Mouse (Mus musculus): ENCODE results near the gene Tmem184a. TPM values are rescaled to one million over a fixed set of nuclear protein-coding genes. Genes with fewer than 3 reads are reported as not detected.

The Tmem184a gene
- polyA plus RNA-seq, 1 experiment: 22.6 TPM

DNA sequence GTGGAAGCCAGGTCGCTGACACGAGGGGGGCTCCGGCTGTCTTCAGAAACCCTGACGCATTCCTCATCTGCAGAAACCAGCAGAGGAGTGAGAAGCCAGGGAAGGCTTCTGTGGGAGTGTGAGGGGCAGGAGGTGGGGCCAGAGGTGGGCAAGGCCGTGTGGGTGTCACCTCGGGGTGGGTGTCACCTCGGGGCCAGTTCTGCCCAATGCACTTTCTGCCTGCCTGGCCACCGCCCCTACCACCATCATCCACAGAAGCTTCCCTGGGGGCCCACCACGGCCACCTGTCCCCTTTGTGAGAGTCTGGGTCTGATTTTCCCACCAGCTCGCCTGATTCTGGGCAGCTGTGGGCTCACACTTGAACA, 6.6 kb downstream of the Tmem184a start:
- DNase-seq (ENCODE audit: low read depth): no peak

DNA sequence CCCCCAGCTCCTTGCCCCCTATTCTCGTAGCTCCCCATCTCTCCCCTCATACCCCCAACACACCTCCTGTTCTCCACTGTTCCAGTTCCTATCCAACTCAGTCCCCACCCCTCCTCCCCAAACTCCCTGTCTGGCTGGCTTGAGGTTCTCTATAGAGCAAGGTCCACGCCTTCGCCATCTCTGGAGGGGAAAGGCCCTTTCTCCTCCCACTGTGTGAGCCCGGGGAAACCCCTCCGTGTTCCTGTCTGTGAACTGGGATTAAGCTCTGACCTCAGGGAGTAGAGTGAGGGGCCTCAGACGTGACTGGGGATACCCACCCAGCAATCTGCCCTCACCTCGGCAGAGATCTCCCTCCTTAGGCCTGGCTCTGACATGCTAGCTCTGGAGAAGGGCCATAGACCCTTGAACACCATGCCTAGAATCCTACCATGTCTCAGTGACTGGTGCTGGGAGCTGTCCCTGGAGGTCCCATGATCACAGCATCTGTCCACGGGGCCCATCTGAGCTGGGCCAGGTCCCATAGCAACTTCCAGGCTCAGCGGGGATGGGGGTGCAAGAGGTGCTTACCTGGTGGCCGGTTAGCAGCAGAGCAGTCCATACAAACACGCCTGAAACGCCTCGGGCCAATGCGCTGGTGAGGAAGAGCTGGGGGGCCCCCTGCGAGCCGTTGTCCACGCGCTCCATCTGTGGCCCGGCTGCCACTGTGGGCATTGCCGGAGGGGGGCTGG, 7.2 kb downstream of the Tmem184a start:
- DNase-seq (ENCODE audit: low read depth): no peak

- no peak for DNase-seq (ENCODE audit: low read depth)
Measured at GRCm38 (mm10) chr5:139811677-139812397, 7.9 kb downstream of the Tmem184a start.

- no peak for DNase-seq (ENCODE audit: low read depth)
Measured at GRCm38 (mm10) chr5:139809397-139809796, 10.3 kb downstream of the Tmem184a start.

GRCm38 (mm10) chr5:139805924-139806323, 13.8 kb downstream of the Tmem184a start:
- DNase-seq (ENCODE audit: low read depth): no peak

DNA sequence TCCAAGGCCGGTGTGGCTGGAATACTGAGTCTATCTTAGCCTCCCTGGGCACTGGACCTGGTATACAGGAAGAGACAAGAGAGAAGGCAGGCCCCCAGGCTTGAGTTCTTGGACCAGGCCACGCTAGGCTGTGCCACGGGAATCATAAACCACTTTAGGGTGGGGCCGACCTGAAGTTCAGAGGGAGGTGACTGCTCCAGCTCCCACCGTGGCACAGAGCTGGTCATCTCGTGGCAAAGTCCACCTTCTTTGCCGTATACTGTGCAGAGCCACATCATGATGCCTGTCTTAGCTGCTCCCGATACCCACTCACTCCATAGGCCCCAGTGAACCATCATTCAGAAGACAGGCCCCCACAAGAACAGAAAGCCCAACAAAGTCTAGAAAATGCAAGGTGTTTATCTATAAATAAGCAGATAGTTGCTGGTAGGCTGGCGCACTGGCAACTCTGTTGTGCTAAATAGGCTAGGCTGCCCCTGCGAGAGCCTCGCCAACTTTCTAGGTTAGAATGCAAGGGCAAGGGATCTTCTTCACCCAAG, 15.1 kb downstream of the Tmem184a start:
- DNase-seq (ENCODE audit: low read depth): no peak

DNA sequence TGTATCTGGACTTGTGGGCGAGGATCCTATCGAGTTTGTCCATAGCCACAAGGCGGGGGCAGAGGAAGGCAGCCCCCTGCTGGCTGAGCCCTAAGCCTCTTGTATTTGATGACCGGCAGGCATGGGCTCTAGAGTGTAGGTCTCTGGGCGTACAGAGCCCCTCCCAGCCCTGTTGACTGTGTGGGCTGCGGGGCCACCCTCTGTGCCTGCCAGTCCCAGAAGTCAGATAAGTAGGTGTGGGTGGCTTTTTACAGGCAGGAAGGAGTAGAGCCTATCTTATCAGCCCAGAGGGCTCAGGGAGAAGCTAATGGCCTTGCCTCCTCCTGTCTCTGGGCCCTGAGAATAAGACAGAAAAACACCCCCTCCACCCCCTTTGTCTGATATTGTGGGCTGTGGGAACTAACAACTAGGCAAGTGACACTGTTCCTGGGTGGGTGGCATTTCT, 15.6 kb downstream of the Tmem184a start:
- no peak for DNase-seq (ENCODE audit: low read depth)

GRCm38 (mm10) chr5:139803601-139804102, 16.1 kb downstream of the Tmem184a start:
- DNase-seq (ENCODE audit: low read depth): no peak

- no peak for DNase-seq (ENCODE audit: low read depth)
Measured at GRCm38 (mm10) chr5:139803165-139803564, 16.6 kb downstream of the Tmem184a start.

- no peak for DNase-seq (ENCODE audit: low read depth)
Measured at GRCm38 (mm10) chr5:139801880-139802279, 17.8 kb downstream of the Tmem184a start.

- no peak for DNase-seq (ENCODE audit: low read depth)
Measured at GRCm38 (mm10) chr5:139801231-139801630, 18.5 kb downstream of the Tmem184a start.

DNA sequence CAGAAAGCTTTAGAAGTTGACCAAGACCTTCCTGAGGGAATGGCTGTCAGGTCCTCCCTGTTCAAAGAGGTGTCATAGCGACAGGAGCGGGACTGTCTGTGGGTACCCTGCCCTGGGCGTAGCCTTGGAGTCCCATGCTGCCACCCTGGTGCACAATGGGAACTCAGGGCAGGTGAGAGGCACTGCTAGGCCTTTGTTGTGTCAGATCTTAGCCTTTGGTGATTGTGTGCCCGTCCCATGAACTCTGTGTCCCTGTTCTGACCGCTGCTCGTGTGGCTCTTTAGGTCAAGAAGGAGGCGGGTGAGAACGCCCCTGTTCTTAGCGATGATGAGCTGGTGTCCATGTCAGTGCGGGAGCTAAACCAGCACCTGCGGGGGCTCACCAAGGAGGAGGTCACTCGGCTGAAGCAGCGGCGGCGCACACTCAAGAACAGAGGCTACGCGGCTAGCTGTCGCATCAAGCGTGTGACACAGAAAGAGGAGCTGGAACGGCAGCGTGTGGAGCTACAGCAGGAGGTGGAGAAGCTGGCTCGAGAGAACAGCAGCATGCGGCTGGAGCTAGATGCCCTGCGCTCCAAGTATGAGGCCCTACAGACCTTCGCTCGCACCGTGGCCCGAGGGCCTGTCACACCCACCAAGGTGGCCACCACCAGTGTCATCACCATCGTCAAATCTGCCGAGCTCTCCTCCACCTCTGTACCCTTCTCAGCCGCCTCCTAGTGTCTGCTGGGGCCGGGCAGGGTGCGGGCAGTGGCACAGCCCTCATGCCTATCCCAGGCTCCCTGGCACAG, 19.7 kb downstream of the Tmem184a start:
- no peak for DNase-seq (ENCODE audit: low read depth)

DNA sequence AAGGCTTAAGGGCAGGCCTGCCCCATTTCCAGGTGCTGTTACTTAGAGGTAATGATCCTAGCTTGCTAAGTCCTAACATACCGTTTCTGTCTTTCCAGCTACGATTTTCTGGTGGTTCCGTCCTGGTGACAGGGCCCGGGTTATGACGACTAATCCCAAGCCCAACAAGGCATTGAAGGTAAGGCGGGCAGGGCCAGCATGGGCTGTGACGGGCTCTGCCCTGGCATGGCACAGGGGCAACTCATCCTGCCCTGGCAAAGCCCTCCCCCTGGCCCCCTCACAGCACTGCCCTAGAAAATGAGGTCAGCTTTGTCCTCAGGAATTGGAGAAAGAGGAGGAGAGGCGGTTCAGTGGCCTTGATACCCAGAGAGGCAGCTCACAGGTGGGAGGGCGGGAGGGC, 20.7 kb downstream of the Tmem184a start:
- DNase-seq (ENCODE audit: low read depth): no peak

- DNase-seq (ENCODE audit: low read depth): no peak
Measured at GRCm38 (mm10) chr5:139798168-139798900, 21.4 kb downstream of the Tmem184a start.

DNA sequence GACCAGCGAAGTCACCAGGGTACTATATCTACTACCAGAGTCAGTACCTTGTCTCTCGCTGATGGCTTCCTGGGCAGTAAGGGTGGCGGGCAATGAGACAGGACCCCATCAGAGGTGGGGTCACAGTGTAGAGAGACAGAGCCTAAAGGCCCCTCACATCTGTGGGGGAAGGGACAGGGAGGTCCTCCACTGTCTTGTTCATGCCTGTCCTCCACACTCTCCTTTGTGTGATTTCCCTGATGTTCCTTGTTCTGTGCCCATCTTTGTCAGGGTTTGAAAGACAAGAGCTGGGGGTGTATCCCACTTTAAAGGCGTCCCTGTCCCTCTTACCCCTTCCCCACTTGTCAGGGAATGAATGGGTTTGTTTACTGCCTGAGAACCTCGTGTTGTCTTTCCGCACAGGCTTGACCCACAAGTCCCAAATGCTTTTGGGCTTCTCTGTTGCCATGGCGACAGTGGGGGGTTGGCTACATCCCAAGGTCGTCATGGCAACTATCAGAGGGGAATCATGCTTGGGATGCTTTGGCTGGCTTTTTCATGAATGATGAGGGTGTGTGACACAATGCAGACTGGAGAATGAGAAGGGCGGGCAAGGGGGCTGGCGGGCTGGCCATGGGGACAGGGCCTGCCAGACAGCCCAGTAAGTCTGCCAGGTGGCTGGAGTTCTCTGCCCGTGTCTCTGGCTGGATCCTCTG, 22.1 kb downstream of the Tmem184a start:
- DNase-seq (ENCODE audit: low read depth): no peak

- no peak for DNase-seq (ENCODE audit: low read depth)
Measured at GRCm38 (mm10) chr5:139796900-139797299, 22.8 kb downstream of the Tmem184a start.

- DNase-seq (ENCODE audit: low read depth): no peak
Measured at GRCm38 (mm10) chr5:139796001-139796620, 23.6 kb downstream of the Tmem184a start.

DNA sequence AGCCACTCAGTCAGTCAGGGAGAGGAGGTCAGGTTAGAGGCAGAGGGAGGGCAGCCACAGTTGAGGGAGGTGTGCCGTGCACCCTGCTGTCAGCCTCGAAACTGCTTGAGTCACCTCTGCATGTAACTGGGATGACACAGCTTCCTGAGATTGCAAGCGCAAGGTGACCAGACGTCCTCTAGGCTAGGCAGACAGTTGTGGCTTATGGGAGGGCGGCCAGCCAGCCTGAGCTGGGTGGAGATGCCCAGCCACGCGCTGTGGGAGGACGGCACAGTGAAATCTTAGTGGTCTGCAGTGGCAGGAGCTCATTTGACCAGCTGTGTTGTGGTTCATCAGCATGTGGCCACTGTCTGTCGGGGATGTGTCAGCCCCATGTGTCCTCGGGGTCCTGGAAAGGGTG, 24.8 kb downstream of the Tmem184a start:
- no peak for DNase-seq (ENCODE audit: low read depth)

DNA sequence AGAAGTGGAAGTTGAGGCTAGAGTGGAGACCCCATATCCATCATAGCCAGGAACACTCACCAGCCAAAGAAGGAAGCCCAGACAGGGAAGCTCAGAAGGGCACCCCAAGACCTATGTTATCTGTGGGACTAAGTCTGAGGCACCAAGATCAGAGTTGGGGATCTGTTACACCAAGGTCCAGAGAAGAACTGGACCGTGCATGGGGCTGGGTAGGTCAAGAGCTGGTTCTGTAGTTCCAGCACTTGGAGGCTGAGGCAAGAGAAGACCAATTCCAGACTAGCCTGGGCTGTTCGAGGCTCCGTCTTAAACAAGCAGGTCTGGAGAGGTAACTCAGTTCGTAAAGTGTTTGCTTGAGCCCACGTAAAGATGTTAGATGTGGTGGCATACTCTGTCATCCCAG, 25.6 kb downstream of the Tmem184a start:
- DNase-seq (ENCODE audit: low read depth): no peak
